Mouse (Mus musculus) embryonic fibroblast, embryonic 13.5 days (primary cell): ENCODE results near the gene Nox3. TPM values are rescaled to one million over a fixed set of nuclear protein-coding genes. Genes with fewer than 3 reads are reported as not detected.

Experiments
- H3K27ac ChIP-seq: 2 replicates; pipeline ENCODE4 v1.5.1; 2012; ENCODE audit warnings: low read length, control low read depth, inconsistent platforms; ENCODE audit not compliant: insufficient read depth
- H3K4me1 ChIP-seq: 2 replicates; pipeline ENCODE4 v1.6.1; 2011; ENCODE audit warnings: low read length; ENCODE audit not compliant: control insufficient read depth, insufficient read depth
- H3K4me3 ChIP-seq: 2 replicates; pipeline ENCODE4 v1.5.1; 2011; ENCODE audit warnings: mild to moderate bottlenecking, control low read depth, low read length; ENCODE audit not compliant: insufficient read depth
- CTCF ChIP-seq: IDR thresholded peaks from 2 replicates; pipeline ENCODE4 v1.5.1; 2011; ENCODE audit warnings: mild to moderate bottlenecking, control low read depth, low read length, moderate library complexity, borderline replicate concordance; ENCODE audit not compliant: insufficient read depth
- POLR2A ChIP-seq: IDR thresholded peaks from 2 replicates; pipeline ENCODE4 v1.6.1; 2011; ENCODE audit warnings: low read depth, mild to moderate bottlenecking, control low read depth, low read length, moderate library complexity
- polyA plus RNA-seq: library from polyadenylated mRNA; stranded (reverse); fragments of >200 nt; gene quantifications from 2 replicates; pipeline ENCODE4 v1.2.4, GENCODE M21; 2011; ENCODE audit warnings: low read depth; ENCODE audit not compliant: missing spikeins, insufficient read length

Gene Nox3
- polyA plus RNA-seq, 1 experiment = not detected

- no peak for TF ChIP-seq CTCF
- TF ChIP-seq POLR2A = no peak
- no peaks in the 10 kb centered on the region for H3K4me1 ChIP-seq
- H3K27ac ChIP-seq = no peak overlapping the region
- H3K4me3 ChIP-seq = no peak overlapping the region
Measured at GRCm38 (mm10) chr17:3611781-3612075, 84.3 kb downstream of the Nox3 start.

- H3K4me3 ChIP-seq = no peak overlapping the region
Measured at GRCm38 (mm10) chr17:3610928-3611780, 84.9 kb downstream of the Nox3 start.

DNA sequence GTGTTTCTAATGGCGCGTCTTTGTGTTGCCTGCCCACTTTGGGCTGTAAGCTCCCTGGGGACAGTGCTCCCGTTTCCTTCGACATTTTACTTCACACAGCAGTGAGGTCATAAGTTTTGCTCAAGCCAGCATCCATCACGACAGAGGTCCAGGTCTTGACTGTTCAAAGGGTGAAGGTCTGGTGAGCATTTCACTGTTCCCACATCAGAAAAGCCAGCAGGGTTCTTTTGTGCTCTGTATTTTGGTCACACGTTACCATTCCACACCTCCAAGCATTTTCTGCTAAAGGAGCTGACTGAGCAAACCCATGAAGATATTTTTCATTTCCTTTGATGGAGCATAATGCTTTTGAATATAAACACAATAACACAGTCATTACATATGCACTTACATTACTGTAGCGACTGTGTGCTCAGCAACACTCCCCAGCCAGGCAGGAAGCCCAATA is 85.7 kb downstream of the Nox3 start:
- Histone ChIP-seq H3K4me3 (no peak overlapping the region), H3K27ac (no peak overlapping the region), H3K4me1 (no peaks in the 10 kb centered on the region)
- no peak for TF ChIP-seq POLR2A
- no peak for TF ChIP-seq CTCF

More at GRCm38 (mm10) chr17:3610928-3611780, 84.9 kb downstream of the Nox3 start:
- TF ChIP-seq CTCF (no peak), POLR2A (no peak)
- no peak overlapping the region for H3K27ac ChIP-seq
- no peaks in the 10 kb centered on the region for H3K4me1 ChIP-seq

DNA sequence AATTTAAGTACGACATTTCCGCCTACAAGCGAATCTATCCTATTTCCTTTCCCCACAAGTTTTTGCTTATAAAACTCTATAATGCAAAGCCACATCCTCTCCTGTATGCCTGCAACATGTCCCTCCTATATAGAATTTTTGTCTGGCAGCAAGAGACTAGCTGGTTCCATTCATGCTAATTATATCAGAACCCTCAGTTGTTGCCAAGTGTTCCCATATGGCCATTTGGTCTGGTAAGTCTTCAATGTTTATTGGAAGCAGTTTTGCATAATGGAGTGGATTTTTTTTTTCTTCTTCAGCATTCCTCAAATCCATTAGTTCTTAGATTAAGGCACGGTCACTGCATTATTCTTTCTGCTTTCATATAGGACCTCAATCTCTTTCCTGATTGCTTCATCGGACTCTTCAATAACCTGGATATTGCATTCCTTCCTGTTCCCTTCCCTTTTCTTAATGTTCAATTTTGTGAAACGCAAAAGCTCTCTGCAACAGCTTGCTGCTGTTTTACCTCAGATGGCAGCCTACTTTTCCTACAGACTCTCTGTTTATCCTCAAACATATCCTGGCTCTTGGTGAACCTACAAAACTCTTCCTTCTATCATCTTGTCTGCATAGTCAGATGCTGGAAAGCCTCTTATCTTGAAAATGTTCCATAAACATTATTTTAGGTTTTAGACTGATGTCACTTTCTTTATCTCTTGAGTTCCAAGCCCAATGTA is 92.9 kb downstream of the Nox3 start:
- Histone ChIP-seq H3K27ac (no peak overlapping the region), H3K4me3 (no peak overlapping the region), H3K4me1 (no peaks in the 10 kb centered on the region; the same call in 1 of the 2 replicates)
- TF ChIP-seq POLR2A (no peak), CTCF (no peak)

- no peak overlapping the region for H3K4me3 ChIP-seq
- TF ChIP-seq CTCF (no peak), POLR2A (no peak)
- H3K27ac ChIP-seq = peak overlapping the region; percentile 53
- H3K4me1 ChIP-seq = peaks cover 3% of the 10 kb centered on the region; the same call in 1 of the 2 replicates
Measured at GRCm38 (mm10) chr17:3598393-3598792, 97.7 kb downstream of the Nox3 start.

GRCm38 (mm10) chr17:3597866-3598265 is 98.2 kb downstream of the Nox3 start:
- Histone ChIP-seq H3K27ac (peak overlapping the region; percentile 98), H3K4me3 (no peak overlapping the region), H3K4me1 (peaks cover 3% of the 10 kb centered on the region; the same call in 1 of the 2 replicates)
- no peak for TF ChIP-seq CTCF
- TF ChIP-seq POLR2A = no peak

GRCm38 (mm10) chr17:3597130-3597529 is 98.9 kb downstream of the Nox3 start:
- no peak for TF ChIP-seq CTCF
- TF ChIP-seq POLR2A = no peak
- H3K4me3 ChIP-seq = no peak overlapping the region
- peaks cover 3% of the 10 kb centered on the region; the same call in 1 of the 2 replicates for H3K4me1 ChIP-seq
- peak overlapping the region; percentile 98 for H3K27ac ChIP-seq

Other genes starting within 250 kb of the Nox3 start
- gene Cldn20, start 163.7 kb downstream of the Nox3 start, polyA plus RNA-seq = 1.4 TPM in 1 of 2 replicates, not detected in the other
- gene Tfb1m, start 138.5 kb downstream of the Nox3 start, polyA plus RNA-seq = 7.9 and 10.7 TPM in 2 replicates